Mouse (Mus musculus): ENCODE results near the gene Steap4. TPM values are rescaled to one million over a fixed set of nuclear protein-coding genes. Genes with fewer than 3 reads are reported as not detected.

The Steap4 gene
- polyA plus RNA-seq (2012; rRNA removed) = 0.51 and 0.69 TPM in 2 replicates

DNA sequence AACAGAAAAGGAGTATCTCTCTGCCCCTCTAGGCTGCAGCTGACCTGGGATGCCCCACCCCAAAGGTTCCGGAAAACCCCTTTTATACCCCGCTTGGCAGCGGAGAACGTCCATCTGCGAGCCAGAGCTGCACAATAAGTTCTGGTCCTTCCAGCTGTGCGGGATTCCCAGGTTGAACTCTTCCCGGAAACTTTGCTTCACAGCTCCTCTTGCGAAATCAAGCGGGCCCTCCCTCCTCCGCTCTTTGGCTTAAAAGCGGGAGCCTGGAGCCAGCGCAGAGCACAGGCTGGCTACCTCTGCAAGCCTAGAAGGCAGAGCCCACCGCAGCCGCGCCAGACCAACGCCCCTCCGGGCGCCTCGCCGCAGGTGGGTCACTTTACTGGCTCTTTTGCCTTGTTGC lies at the start of gene Steap4:
TSS of gene Steap4 (plus strand) at position 282 of the 400 bp plus-strand sequence.

Other genes with a start within 250 kb of the Steap4 start
- 128 and 142 TPM in 2 replicates for gene Sri, start 85.6 kb downstream of the Steap4 start, polyA plus RNA-seq (2012; rRNA removed)